Mouse (Mus musculus): ENCODE measurements at regions not wholly inside any gene's neighbourhood (a gene's known extent, or its start where the extent isn't known, plus 50 kb on each side); places are given as distances from the start of the nearest gene placed in this dataset.

- no peak for TF ChIP-seq CTCF (IDR thresholded peaks at IDR 0.05; ENCODE audit: low read depth)
- no peak for TF ChIP-seq EP300 (IDR thresholded peaks at IDR 0.05; ENCODE audit: low read depth)
Measured at GRCm38 (mm10) chr13:90474507-90474906, 385.1 kb upstream of the Xrcc4 start.

Data from liver, embryonic 14.5 days (tissue).